Mouse (Mus musculus): ENCODE measurements around the gene Caprin2. TPM values are rescaled to one million over a fixed set of nuclear protein-coding genes. Genes with fewer than 3 reads are reported as not detected.

The Caprin2 gene
- 1.8 TPM for polyA plus RNA-seq (2012; fragmentation: generic; extraction: Trizol)

DNA sequence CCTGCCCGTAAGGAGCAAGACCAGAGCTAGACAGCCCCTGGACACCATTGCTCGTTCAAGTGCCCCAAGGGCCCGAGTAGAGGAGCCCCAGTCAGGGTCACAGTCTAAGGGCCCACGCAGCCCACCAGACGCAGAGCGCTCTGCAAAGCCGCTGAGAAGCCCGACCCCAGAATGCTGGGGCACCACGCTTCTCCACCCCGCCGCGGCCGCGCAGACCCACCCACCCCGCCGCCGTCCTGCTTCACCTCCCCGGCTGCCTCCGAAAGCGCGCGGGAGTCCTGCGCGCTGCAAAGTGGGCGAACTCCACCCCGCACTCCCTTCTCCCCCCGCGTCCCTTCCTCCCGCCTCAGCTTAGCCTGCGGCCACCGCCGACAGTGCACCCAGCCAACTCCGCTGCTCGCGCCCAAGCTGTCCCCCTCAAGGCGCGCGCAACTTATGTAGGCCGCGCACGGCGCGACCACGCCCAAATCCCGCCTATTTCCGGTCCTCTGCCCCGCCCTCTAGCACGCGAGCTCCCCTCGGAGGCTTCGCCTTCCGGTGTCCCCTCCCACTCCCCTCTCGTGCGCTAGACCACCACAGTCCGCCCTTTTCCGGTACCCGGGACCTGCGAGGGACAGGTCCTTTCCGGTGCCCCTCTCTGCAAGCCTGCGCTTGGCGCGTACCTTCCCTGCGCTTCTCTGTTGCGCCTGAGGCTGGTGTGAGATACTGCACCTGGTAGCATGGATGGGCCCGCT, at the start of gene Caprin2:
Caprin2 (minus strand) TSS at position 465 of the 734 bp plus-strand sequence.
- TF ChIP-seq POLR2AphosphoS2 (IDR thresholded peaks at IDR 0.05; ENCODE audit: insufficient read length, low read depth) (peak; percentile 97), SRF (IDR thresholded peaks at IDR 0.05; ENCODE audit: control insufficient read depth, insufficient read length, low read depth) (peak; percentile 45), CEBPB (IDR thresholded peaks at IDR 0.05; ENCODE audit: insufficient read depth, poor library complexity, severe bottlenecking) (no peak), MYOD1 (IDR thresholded peaks at IDR 0.05; ENCODE audit: control insufficient read depth in 1 of 3, insufficient read length in 2 of 3, low read depth in 2 of 3) (peak in 1 of 3 experiments; percentile 24), POLR2A (IDR thresholded peaks at IDR 0.05; ENCODE audit: insufficient read length, low read depth) (peak; percentile 100), E2F4 (IDR thresholded peaks at IDR 0.05; ENCODE audit: insufficient read depth) (peak; percentile 49), MAX (IDR thresholded peaks at IDR 0.05; ENCODE audit: low read depth) (no peak)
- Histone ChIP-seq H3ac (ENCODE audit: control insufficient read depth, insufficient read length) (peak within 1 kb of the TSS; percentile 18), H3K4me3 (peak within 1 kb of the TSS; percentile 71), H3K27me3 (ENCODE audit: control insufficient read depth, insufficient read depth, insufficient read length) (no peaks in the 10 kb centered on the region), H3K79me2 (ENCODE audit: control insufficient read depth, insufficient read depth) (no peaks in the 10 kb centered on the region), H3K4me2 (ENCODE audit: low read depth) (peak within 1 kb of the TSS; percentile 90), H3K36me3 (ENCODE audit: control insufficient read depth, insufficient read depth) (no peaks in the 10 kb centered on the region)

GRCm38 (mm10) chr6:148944767-148945508, 48.9 kb upstream of the Caprin2 start:
- peaks cover 54% of the 10 kb centered on the region for H3K79me2 ChIP-seq (ENCODE audit: control insufficient read depth, insufficient read depth)
- H3K4me2 ChIP-seq (ENCODE audit: low read depth): peak overlapping the region; percentile 55
- TF ChIP-seq MYOD1 (IDR thresholded peaks at IDR 0.05; ENCODE audit: control insufficient read depth in 1 of 3, insufficient read length in 2 of 3, low read depth in 2 of 3): no peak
- TF ChIP-seq POLR2AphosphoS2 (IDR thresholded peaks at IDR 0.05; ENCODE audit: insufficient read length, low read depth): peak; percentile 58
- no peak for TF ChIP-seq CEBPB (IDR thresholded peaks at IDR 0.05; ENCODE audit: insufficient read depth, poor library complexity, severe bottlenecking)
- TF ChIP-seq POLR2A (IDR thresholded peaks at IDR 0.05; ENCODE audit: insufficient read length, low read depth): peak; percentile 75
- TF ChIP-seq SRF (IDR thresholded peaks at IDR 0.05; ENCODE audit: control insufficient read depth, insufficient read length, low read depth): no peak
- H3ac ChIP-seq (ENCODE audit: control insufficient read depth, insufficient read length): peak overlapping the region; percentile 97
- H3K36me3 ChIP-seq (ENCODE audit: control insufficient read depth, insufficient read depth): no peaks in the 10 kb centered on the region
- no peaks in the 10 kb centered on the region for H3K27me3 ChIP-seq (ENCODE audit: control insufficient read depth, insufficient read depth, insufficient read length)
- peak overlapping the region; percentile 87 for H3K4me3 ChIP-seq

- Histone ChIP-seq H3ac (ENCODE audit: control insufficient read depth, insufficient read length) (peak overlapping the region; percentile 97), H3K4me3 (peak overlapping the region; percentile 87), H3K27me3 (ENCODE audit: control insufficient read depth, insufficient read depth, insufficient read length) (no peaks in the 10 kb centered on the region), H3K79me2 (ENCODE audit: control insufficient read depth, insufficient read depth) (peaks cover 59% of the 10 kb centered on the region), H3K4me2 (ENCODE audit: low read depth) (peak overlapping the region; percentile 55), H3K36me3 (ENCODE audit: control insufficient read depth, insufficient read depth) (no peaks in the 10 kb centered on the region)
- TF ChIP-seq REST (IDR thresholded peaks at IDR 0.05; ENCODE audit: insufficient read depth, insufficient read length) (no peak), TCF3 (IDR thresholded peaks at IDR 0.05; ENCODE audit: insufficient read length, low read depth) (no peak), MAX (IDR thresholded peaks at IDR 0.05; ENCODE audit: low read depth) (no peak), SRF (IDR thresholded peaks at IDR 0.05; ENCODE audit: control insufficient read depth, insufficient read length, low read depth) (no peak), POLR2A (IDR thresholded peaks at IDR 0.05; ENCODE audit: insufficient read length, low read depth) (no peak), USF1 (IDR thresholded peaks at IDR 0.05; ENCODE audit: low read depth) (no peak), E2F4 (IDR thresholded peaks at IDR 0.05; ENCODE audit: insufficient read depth) (no peak), MYOG (IDR thresholded peaks at IDR 0.05; ENCODE audit: control insufficient read depth in 1 of 3, insufficient read depth in 1 of 3, insufficient read length in 2 of 3, low read depth in 2 of 3) (no peak), MYOD1 (IDR thresholded peaks at IDR 0.05; ENCODE audit: control insufficient read depth in 1 of 3, insufficient read length in 2 of 3, low read depth in 2 of 3) (no peak), CEBPB (IDR thresholded peaks at IDR 0.05; ENCODE audit: insufficient read depth, poor library complexity, severe bottlenecking) (no peak), POLR2AphosphoS2 (IDR thresholded peaks at IDR 0.05; ENCODE audit: insufficient read length, low read depth) (no peak)
Observed at GRCm38 (mm10) chr6:148944344-148944766, 48.3 kb upstream of the Caprin2 start.

- Histone ChIP-seq H3K36me3 (ENCODE audit: control insufficient read depth, insufficient read depth) (no peaks in the 10 kb centered on the region), H3K27me3 (ENCODE audit: control insufficient read depth, insufficient read depth, insufficient read length) (no peaks in the 10 kb centered on the region), H3K79me2 (ENCODE audit: control insufficient read depth, insufficient read depth) (peaks cover 66% of the 10 kb centered on the region), H3K4me2 (ENCODE audit: low read depth) (peak overlapping the region; percentile 55), H3K4me3 (peak overlapping the region; percentile 87), H3ac (ENCODE audit: control insufficient read depth, insufficient read length) (peak overlapping the region; percentile 97)
- no peak for TF ChIP-seq REST (IDR thresholded peaks at IDR 0.05; ENCODE audit: insufficient read depth, insufficient read length)
- TF ChIP-seq MYOG (IDR thresholded peaks at IDR 0.05; ENCODE audit: control insufficient read depth in 1 of 3, insufficient read depth in 1 of 3, insufficient read length in 2 of 3, low read depth in 2 of 3): no peak
- no peak for TF ChIP-seq SRF (IDR thresholded peaks at IDR 0.05; ENCODE audit: control insufficient read depth, insufficient read length, low read depth)
- no peak for TF ChIP-seq TCF12 (IDR thresholded peaks at IDR 0.05; ENCODE audit: insufficient read depth, poor library complexity, severe bottlenecking)
- no peak for TF ChIP-seq USF1 (IDR thresholded peaks at IDR 0.05; ENCODE audit: low read depth)
- no peak for TF ChIP-seq TCF3 (IDR thresholded peaks at IDR 0.05; ENCODE audit: insufficient read length, low read depth)
- no peak for TF ChIP-seq MAX (IDR thresholded peaks at IDR 0.05; ENCODE audit: low read depth)
- no peak for TF ChIP-seq CEBPB (IDR thresholded peaks at IDR 0.05; ENCODE audit: insufficient read depth, poor library complexity, severe bottlenecking)
- no peak for TF ChIP-seq E2F4 (IDR thresholded peaks at IDR 0.05; ENCODE audit: insufficient read depth)
- TF ChIP-seq POLR2A (IDR thresholded peaks at IDR 0.05; ENCODE audit: insufficient read length, low read depth): no peak
- TF ChIP-seq POLR2AphosphoS2 (IDR thresholded peaks at IDR 0.05; ENCODE audit: insufficient read length, low read depth): no peak
- TF ChIP-seq MYOD1 (IDR thresholded peaks at IDR 0.05; ENCODE audit: control insufficient read depth in 1 of 3, insufficient read length in 2 of 3, low read depth in 2 of 3): no peak
Observed at GRCm38 (mm10) chr6:148943695-148944094, 47.7 kb upstream of the Caprin2 start.
